Mouse (Mus musculus) naive thymus-derived CD4-positive, alpha-beta T cell, adult 2 months (primary cell): ENCODE data around the gene Slc22a17.

Source experiments
- DNase-seq: peaks from one replicate; pipeline ENCODE4 v3.0.0-alpha.2; 2011; ENCODE audit warnings: low read depth

Gene Slc22a17

DNA sequence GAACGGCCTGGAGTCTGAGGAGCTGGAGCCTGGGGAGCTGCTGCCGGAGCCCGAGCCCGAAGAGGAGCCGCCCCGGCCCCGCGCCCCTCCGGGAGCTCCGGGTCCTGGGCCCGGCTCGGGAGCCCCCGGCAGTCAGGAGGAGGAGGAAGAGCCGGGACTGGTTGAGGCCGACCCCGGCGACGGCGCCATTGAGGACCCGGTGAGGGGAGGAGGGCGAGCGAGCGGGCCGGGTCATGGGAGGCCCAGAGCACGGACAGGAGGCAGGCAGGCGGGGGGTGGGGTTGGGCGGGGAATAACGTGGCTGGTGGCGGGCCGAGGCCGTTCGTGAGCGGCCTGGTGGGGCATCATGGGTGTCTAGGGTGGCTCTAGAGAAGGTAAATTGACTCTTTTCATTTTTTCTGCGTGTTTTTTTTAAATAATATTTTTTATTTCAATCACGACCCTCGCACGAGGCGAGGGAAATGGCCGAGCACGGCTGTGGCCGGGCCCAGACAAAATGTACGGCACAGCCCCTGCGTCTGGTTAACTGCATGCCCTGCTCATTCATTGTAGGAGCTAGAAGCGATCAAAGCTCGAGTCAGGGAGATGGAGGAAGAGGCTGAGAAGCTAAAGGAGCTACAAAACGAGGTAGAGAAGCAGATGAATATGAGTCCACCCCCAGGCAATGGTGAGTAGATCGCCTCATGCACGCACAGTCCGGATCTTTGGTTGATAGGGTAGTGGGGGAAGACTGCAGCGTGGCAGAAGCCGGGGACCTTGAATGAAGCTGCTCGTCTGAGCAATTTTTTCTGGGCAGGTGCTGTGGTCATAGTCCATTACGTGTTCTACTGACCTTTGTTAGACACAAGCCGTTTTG is 18.4 kb downstream of the Slc22a17 start:
- DNase-seq = peak; percentile 43

DNA sequence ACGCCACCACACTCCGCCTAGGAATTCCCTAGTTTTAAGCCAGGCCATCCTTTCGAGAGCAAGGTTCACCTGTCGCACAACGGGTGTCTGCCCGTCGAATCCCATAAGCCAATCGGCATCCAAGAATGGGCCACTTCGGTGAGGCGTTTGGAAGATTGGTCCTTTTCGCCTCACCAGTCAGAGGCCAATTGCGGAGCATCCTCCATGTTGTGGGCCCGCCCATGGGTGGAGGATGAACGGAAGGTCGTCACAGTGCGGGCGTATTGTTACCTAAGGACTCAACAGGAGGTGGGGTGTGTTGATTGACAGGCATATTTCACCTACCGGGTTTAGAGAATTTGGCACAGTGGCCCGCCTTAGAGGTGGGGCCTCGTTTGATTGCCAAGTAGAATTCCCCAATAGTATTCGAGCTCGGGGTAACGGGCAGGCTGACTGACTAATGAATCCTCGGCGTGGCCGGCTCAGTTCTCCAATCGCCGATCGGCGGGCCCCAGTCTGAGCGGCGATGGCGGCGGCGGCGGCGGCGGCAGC is 19.2 kb downstream of the Slc22a17 start:
- DNase-seq = peak; percentile 99

DNA sequence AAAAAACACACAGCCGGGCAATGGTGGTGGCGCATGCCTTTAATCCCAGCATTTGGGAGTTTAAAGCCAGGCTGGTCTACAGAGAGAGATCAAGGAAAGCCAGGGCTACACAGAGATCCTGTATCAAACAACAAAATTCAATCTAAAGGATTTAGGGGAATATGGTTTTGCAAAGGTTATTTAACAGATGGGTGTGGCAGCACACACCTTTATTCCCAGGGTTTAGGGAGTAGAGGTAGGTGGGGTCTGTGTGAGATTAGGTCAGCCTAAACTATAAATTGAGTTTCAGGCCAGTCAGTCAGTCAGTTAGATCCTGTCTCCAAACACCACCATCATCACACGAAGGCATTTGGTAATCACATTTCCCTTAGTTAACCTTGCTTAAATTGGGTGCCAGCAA is 20.7 kb downstream of the Slc22a17 start, which contains the start of gene Pabpn1:
Pabpn1 (plus strand) TSS at position 301 of the 400 bp plus-strand sequence.
- DNase-seq = no peak

DNA sequence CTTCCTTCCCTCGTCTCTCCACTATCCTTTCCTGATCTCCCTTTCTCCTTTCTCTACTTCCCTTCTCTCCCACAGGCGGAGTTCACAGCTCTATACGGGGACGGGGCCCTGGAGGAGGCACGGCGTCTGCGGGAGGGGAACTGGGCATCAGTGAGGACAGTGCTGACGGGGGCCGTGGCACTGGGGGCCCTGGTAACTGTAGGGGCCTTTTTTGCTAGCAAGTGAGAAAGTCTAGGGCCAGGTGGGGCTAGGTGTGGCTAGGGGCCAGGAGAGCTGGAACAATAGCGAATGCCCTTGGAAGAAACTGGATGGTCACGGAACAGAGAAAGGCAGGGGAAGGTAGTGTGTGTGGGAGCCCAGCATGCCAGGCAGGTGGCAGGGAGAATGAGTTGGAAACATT is 27.6 kb downstream of the Slc22a17 start:
- DNase-seq = no peak

GRCm38 (mm10) chr14:54884022-54884712 is 28.8 kb downstream of the Slc22a17 start:
- peak; percentile 35 for DNase-seq

DNA sequence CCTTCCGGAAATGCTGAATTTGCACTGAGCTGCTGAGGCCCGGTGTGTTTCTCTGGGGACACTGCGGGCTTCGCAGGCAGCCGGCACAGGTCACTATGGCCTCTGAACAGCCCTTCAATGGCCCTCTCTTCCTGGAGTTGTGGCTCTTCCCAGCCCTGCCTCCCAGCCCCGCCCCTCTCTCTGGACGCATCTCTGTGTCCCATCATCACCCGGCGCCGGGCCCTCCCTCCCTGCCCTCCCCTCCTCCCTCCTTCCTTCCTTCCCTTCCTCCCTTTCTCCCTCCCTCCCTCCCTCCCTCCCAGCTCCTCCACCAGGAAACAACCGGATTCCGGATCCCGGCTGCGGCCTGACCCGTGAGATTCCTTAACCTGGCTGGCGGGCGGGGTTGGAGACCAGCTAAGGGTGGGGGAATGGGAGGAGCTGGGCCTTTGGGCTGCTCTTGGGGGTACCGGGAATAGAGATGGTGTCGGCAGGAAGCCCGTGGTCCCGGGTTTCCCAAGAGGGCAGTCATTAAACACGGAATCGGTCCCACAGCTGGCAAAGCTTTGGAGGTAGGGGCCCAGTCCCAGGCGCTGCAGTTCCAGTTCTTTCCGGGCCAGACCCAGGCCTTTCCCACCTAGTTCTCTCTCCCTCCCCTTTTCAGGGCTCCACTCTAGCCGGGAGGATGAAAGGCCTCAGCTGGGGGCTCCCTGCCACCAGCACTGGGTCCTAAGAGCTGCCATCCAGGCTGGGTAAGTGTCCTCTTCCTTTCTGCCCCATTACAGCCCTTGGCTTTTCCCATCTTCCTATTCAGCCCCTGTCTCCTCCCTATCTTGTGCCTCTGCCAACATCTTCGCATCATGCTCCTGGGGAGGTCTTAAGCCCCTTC is 29.5 kb downstream of the Slc22a17 start, which contains the start of the genes Bcl2l2 and Gm20521:
Bcl2l2 (plus strand) TSS at position 224 of the 868 bp plus-strand sequence.
Gm20521 (plus strand) TSS at position 288 of the 868 bp plus-strand sequence.
- no peak for DNase-seq

- DNase-seq = peak; percentile 78
Measured at GRCm38 (mm10) chr14:54877048-54877715, 35.8 kb downstream of the Slc22a17 start, which contains the start of gene Ppp1r3e. Gene Ppp1r3e, minus strand, starts transcription at chr14:54877550.

GRCm38 (mm10) chr14:54876539-54877047 is 36.3 kb downstream of the Slc22a17 start:
- peak; percentile 86 for DNase-seq

DNA sequence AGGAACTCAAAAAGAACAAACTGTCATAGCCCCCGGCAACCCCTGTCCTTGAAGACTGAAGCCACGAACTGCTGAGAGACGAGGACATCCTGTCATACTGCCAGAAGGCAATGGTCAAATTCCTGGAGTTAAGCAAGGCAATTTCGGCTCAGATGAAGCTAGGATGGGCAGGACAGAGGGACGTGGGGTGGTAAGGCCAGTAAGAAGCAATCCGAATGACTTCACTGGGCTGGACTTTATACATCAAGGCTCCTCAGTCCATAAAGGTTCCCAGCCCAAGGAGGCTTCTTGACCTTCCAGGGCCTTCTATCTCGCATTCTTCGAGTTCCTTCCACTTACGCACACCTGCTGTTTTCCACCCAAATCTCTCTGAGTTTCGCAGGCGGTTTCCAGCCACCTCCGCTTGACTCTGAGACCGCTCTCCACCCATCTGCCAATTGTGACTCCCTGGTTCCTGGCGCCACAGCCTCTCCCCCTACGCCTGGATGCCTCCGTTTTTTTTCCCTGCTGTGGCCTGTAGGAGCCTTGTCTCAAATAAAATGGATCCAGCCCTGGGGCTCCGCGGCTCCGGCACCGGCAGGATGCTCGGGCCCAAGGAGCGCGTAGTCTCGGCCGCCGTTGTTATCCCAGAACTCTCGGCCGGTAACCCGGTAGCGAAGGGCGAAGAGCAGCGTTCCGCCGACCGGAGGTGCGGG is 36.9 kb downstream of the Slc22a17 start:
- no peak for DNase-seq

GRCm38 (mm10) chr14:54874165-54874564 is 38.8 kb downstream of the Slc22a17 start:
- no peak for DNase-seq

DNA sequence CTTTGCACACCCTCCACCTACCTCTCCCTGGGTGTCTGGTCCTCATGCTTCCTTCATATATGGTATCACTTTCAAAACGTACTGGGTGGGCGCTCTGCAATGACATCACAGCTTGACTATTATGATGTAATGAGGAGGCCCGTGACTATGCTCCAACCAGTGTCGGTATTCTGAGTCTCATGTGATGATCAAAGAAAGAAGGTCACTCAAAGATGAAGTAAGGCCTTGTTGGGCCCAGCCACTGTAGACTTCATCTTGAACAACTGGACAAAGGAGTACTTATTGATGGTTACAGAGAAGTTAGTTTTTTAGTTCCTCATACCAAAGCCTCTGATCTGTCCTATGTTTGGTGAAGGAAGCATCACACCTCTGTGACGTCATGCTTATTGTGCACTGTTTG is 42.1 kb downstream of the Slc22a17 start, which contains the start of gene Homez:
Homez (minus strand) TSS at position 101 of the 400 bp plus-strand sequence.
- no peak for DNase-seq

DNA sequence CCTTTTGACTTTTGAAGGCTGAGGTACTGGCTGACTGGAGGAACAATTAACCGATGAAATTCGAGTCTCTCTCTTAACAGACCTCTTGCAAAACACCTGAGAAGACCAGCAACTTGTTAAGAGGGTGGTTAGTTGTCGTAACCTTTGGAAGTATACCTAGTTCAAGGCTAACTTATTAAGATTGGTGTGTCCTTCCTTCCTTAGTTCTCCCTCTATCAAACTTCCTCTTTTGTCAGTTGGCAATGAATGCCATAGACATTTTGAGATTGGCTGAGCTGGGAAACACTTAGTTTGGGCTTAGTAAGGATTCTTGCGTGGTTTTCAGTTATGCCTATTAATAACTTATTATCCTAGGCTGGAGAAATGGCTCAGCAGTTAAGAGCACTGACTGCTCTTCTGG is 44.9 kb downstream of the Slc22a17 start:
- DNase-seq = no peak

DNA sequence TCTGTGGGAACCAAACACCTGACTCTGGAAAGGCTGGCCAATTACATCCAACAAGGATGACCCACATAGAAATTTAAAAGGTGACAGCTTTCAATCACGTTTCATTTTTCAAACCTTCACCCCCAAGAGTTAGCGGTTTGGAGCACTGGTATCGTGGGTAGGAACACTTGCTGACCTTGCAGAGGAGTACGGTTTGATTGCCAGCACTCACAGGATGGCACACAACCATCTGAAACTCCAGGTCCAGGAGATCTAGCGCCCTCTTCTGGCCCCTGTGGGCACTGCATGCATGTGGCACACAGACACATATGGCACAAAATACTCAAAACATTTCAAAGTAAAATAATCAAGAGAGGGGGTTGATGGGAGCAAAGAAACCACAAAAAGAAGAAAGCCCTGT is 46.0 kb downstream of the Slc22a17 start:
- peak; percentile 74 for DNase-seq

DNA sequence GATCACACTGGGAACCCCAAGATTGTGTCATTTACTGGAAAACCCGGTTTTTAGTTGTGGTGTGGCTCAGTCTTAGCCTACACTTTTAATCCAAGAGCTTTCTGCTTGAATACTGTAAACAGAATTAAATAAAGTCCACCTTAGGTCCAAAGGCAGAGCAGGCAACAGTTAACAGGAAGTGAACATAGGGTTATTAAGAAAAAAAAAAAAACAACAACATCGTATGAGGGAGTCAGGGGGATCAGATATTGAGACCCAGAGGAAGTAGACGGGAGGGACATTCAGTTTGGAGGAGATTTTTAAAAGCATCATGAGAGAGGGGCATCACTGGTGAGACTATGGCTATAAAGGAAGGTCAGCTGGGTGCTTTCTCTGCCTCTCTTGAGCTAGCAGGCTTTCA is 46.7 kb downstream of the Slc22a17 start:
- no peak for DNase-seq

DNA sequence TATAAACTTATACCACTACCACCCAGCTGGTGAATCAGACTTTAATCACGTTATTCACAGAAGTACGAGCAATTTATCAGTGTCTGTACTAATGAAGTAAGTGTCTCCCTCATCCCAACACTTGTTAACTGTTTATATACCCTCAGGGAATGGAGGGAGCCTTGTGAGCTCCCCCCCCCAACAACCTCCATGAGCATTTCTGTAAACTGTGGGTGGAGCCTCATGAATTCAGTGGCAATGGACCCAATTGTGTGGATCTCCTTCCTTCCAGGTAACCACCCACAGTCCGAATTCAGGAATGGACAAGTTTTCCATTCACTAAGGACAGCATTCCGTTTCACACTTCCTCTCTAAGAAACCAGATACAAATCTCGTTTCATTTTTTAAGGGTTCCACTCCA is 47.3 kb downstream of the Slc22a17 start:
- no peak for DNase-seq

- no peak for DNase-seq
Measured at GRCm38 (mm10) chr14:54864313-54865036, 48.5 kb downstream of the Slc22a17 start.

GRCm38 (mm10) chr14:54863501-54864312 is 49.2 kb downstream of the Slc22a17 start:
- DNase-seq = peak; percentile 82

DNA sequence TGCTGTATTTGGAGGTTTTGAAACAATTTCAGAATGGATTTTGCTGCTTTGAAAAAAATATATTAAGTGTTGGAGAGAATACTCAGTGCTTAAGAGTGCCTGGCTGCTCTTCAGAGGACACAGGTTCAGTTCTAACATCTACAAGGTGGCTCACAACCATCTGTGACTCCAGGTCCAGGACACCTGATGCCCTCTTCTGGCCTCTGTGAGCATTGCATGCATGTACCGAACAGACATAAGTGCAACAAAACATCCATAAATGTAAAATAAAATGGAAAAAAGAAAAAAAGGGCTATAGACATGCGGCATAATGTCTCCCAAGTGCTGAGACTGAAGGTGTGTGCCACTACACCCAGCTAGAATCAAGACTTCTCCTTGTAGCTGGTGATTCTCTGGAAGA is 52.4 kb downstream of the Slc22a17 start:
- DNase-seq = peak; percentile 78

- no peak for DNase-seq
Measured at GRCm38 (mm10) chr14:54857891-54858290, 55.0 kb downstream of the Slc22a17 start.
